Mouse (Mus musculus): Measurements from ENCODE around the gene Tnfrsf21.

- TF ChIP-seq FLI1 (IDR thresholded peaks at IDR 0.05; ENCODE audit: low read length) (no peak), GATA1 (IDR thresholded peaks at IDR 0.05; ENCODE audit: borderline replicate concordance, low read length) (no peak)
Observed at GRCm38 (mm10) chr17:43021017-43021416, 4.7 kb downstream of the Tnfrsf21 start.
